Mouse (Mus musculus) heart, embryonic 11.5 days (tissue): Measurements from ENCODE around the gene Coq8b. TPM values are rescaled to one million over a fixed set of nuclear protein-coding genes. Genes with fewer than 3 reads are reported as not detected.

ENCODE experiments used
- ATAC-seq: fragments of 200-750 bp; cut with Nextera tagmentation; replicated peaks from 2 replicates; pipeline ENCODE4 v1.8.0; 2017; ENCODE audit warnings: moderate library complexity; ENCODE audit not compliant: insufficient number of reproducible peaks, low FRiP score, low TSS enrichment
- H3K27ac ChIP-seq: fragments of 300-500 bp; sonication (generic); 2 replicates; pipeline ENCODE4 v1.5.1; 2014; ENCODE audit warnings: mild to moderate bottlenecking, low read depth, low read length
- H3K27me3 ChIP-seq: fragments of 300-500 bp; sonication (generic); 2 replicates; pipeline ENCODE4 v1.6.1; 2014; ENCODE audit warnings: mild to moderate bottlenecking, low read length, mixed read lengths; ENCODE audit not compliant: control insufficient read depth, insufficient read depth
- H3K36me3 ChIP-seq: fragments of 300-500 bp; sonication (generic); 2 replicates; pipeline ENCODE4 v1.6.1; 2014; ENCODE audit warnings: mild to moderate bottlenecking, low read length, moderate library complexity, mixed read lengths; ENCODE audit not compliant: control insufficient read depth, insufficient read depth
- H3K4me1 ChIP-seq: fragments of 300-500 bp; sonication (generic); 2 replicates; pipeline ENCODE4 v1.6.1; 2014; ENCODE audit warnings: low read length; ENCODE audit not compliant: control insufficient read depth, insufficient read depth
- H3K4me2 ChIP-seq: fragments of 300-500 bp; sonication (generic); 2 replicates; pipeline ENCODE4 v1.6.1; 2014; ENCODE audit warnings: mild to moderate bottlenecking, moderate library complexity
- H3K4me3 ChIP-seq: fragments of 300-500 bp; sonication (generic); 2 replicates; pipeline ENCODE4 v1.5.1; 2014; ENCODE audit warnings: low read depth, low read length
- H3K9ac ChIP-seq: fragments of 300-500 bp; sonication (generic); 2 replicates; pipeline ENCODE4 v1.6.1; 2014; ENCODE audit warnings: mild to moderate bottlenecking, low read depth, low read length, moderate library complexity
- H3K9me3 ChIP-seq: fragments of 300-500 bp; sonication (generic); replicated peaks from 2 replicates; pipeline ENCODE4 v1.6.1; 2016; ENCODE audit warnings: low read length; ENCODE audit not compliant: control insufficient read depth
- WGBS: fragments of 180-500 bp; shearing (Covaris S2); extraction: QIAGEN DNeasy Blood & Tissue Kit; methylation state at CpG from one replicate; pipeline ENCODE4 v1.1.7; 2014; ENCODE audit not compliant: insufficient replicate concordance; 5-methylcytosine and 5-hydroxymethylcytosine counted together
- polyA plus RNA-seq: library from polyadenylated mRNA; unstranded; fragments of >200 nt; fragmentation: Nextera tagmentation; extraction: Ambion mirVana; gene quantifications from 2 replicates; pipeline ENCODE4 v1.2.1, GENCODE M21; 2014

Gene Coq8b
- polyA plus RNA-seq, 1 experiment from 2014 or later = 9.1 TPM

DNA sequence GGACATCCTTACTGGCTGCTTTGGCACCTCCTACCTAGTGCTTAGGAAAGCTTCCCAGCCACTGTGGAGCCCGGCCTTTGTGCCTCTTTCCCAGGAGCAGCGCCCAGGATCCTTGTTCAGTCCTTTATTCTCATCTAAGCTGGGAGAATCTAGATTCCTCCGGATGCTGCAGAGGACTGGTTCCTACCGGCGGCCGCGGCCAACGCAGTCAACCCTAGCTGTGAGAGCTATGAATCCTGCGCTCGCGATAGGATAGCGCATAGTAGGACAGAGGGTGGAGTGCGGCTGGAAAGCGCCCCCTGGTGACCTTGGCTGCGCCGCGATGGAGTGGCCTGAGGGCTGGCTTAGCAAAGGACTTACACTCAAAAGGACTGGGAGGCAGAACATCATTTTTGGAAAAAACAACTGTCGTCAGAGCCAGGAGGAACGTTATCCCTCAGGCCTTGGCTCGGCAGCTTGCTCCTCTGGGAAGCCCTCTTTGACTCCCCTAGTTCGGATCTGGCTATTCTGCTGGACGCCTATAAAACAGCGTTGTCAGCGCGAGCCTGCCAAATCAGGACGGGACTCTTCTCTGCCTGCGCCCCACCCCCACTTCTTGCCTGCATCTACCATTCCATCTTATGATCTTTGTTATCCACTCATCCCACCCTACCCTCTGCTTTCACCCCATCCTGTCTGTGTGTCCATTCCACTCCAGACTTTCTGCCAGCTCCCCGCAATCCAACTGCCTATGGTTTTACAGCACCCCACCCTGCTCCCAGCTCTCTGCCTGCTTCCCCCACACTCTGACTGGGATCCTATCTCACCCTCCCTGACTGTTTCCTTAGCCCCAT lies 52.3 kb downstream of the Coq8b start:
- no peaks in the 10 kb centered on the region; the same call in 1 of the 2 replicates for H3K36me3 ChIP-seq
- no peaks in the 10 kb centered on the region; the same call in 1 of the 2 replicates for H3K4me1 ChIP-seq
- WGBS = 1% methylated on average over 28 of the region's 28 CpGs
- H3K9ac ChIP-seq = peak overlapping the region; percentile 22; the same call in 1 of the 2 replicates
- H3K4me3 ChIP-seq = peak overlapping the region; percentile 14; the same call in 1 of the 2 replicates
- H3K27me3 ChIP-seq = peaks cover 5% of the 10 kb centered on the region
- 0 out of 2 replicates have a peak, but pooled peaks cover 2% of the 10 kb centered on the region for H3K9me3 ChIP-seq
- ATAC-seq = peak; percentile 67; the same call in 1 of the 2 replicates
- peak overlapping the region; percentile 17 for H3K4me2 ChIP-seq
- H3K27ac ChIP-seq = no peak overlapping the region

- Histone ChIP-seq H3K4me2 (peak overlapping the region; percentile 17), H3K27me3 (peaks cover 5% of the 10 kb centered on the region), H3K27ac (no peak overlapping the region), H3K4me1 (no peaks in the 10 kb centered on the region; the same call in 1 of the 2 replicates), H3K9me3 (peaks cover 5% of the 10 kb centered on the region; the same call in 1 of the 2 replicates), H3K4me3 (no peak overlapping the region), H3K36me3 (no peaks in the 10 kb centered on the region; the same call in 1 of the 2 replicates), H3K9ac (no peak overlapping the region)
- WGBS = 3% methylated on average over 8 of the region's 8 CpGs
- no peak; the same call in 1 of the 2 replicates for ATAC-seq
Measured at GRCm38 (mm10) chr7:27285698-27286066, 52.9 kb downstream of the Coq8b start.

DNA sequence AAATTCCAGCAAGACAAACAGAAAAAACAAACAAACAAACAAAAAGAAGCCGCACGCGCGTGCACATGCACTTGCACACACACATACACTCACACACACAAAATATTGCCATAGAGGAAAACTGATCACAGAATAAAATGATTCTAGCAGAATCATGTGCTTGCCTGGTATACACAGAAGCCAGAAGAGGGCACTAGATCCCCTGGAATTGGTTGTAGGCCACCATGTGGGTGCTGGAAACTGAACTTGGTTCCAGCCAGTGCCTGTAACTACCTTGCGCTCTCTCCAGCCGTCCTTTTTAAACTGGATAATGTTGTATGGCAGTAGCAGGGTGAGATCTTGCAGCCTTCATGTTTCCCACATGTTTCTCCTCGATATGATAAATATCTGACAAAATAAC lies 55.9 kb downstream of the Coq8b start:
- no peaks in the 10 kb centered on the region for H3K36me3 ChIP-seq
- no peak overlapping the region for H3K9ac ChIP-seq
- H3K4me1 ChIP-seq = no peaks in the 10 kb centered on the region; the same call in 1 of the 2 replicates
- H3K4me2 ChIP-seq = no peak overlapping the region
- H3K9me3 ChIP-seq = peaks cover 5% of the 10 kb centered on the region
- ATAC-seq = no peak
- WGBS = 85% methylated on average over 7 of the region's 7 CpGs
- peaks cover 5% of the 10 kb centered on the region for H3K27me3 ChIP-seq
- H3K4me3 ChIP-seq = no peak overlapping the region
- H3K27ac ChIP-seq = no peak overlapping the region

- Histone ChIP-seq H3K4me3 (no peak overlapping the region), H3K9ac (no peak overlapping the region), H3K4me1 (no peaks in the 10 kb centered on the region), H3K27ac (no peak overlapping the region), H3K27me3 (no peaks in the 10 kb centered on the region), H3K9me3 (peaks cover 5% of the 10 kb centered on the region), H3K36me3 (no peaks in the 10 kb centered on the region), H3K4me2 (no peak overlapping the region)
- 53% methylated on average over 2 of the region's 2 CpGs for WGBS
- no peak for ATAC-seq
Measured at GRCm38 (mm10) chr7:27290555-27290954, 57.7 kb downstream of the Coq8b start.

DNA sequence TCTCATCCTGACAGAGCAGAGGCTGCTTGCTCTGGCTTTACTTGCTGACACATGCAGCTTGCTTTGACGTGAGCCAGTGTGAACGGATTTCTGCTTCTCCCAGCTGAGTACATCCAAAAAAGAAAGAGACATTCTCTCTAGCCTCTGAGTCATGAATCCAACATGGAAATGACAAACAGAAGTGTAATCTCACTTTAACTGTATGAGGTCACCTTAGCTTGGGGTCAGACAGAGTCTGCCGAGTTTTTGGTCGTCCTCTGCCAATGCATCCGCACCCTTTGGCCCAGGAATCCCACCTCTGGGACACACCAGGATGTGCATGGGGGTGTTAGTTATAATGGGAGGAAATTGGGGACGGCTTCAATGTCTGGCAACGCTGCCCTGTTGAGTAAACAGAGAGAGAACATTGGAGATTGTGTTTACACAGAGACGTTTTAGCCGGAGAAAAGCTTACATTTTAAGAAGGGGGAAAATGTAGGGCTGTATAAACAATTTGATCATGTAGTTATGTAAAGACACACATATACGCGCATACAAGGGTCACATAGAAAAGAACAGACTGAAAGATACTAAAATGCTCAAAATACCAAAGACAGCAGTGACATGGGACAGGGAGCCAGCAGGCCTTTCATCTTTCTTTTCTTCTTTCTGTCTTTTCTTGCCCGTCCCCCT lies 59.1 kb downstream of the Coq8b start:
- Histone ChIP-seq H3K36me3 (no peaks in the 10 kb centered on the region), H3K9ac (no peak overlapping the region), H3K4me2 (no peak overlapping the region), H3K4me3 (no peak overlapping the region), H3K27ac (no peak overlapping the region), H3K27me3 (no peaks in the 10 kb centered on the region), H3K4me1 (no peaks in the 10 kb centered on the region), H3K9me3 (peaks cover 5% of the 10 kb centered on the region)
- 47% methylated on average over 12 of the region's 12 CpGs for WGBS
- ATAC-seq = no peak

GRCm38 (mm10) chr7:27295956-27296355 lies 63.1 kb downstream of the Coq8b start:
- H3K9ac ChIP-seq = no peak overlapping the region
- WGBS = 72% methylated on average over 4 of the region's 4 CpGs
- no peak overlapping the region for H3K4me3 ChIP-seq
- ATAC-seq = no peak
- no peak overlapping the region for H3K4me2 ChIP-seq
- H3K9me3 ChIP-seq = no peaks in the 10 kb centered on the region; the same call in 1 of the 2 replicates
- no peaks in the 10 kb centered on the region for H3K4me1 ChIP-seq
- no peak overlapping the region for H3K27ac ChIP-seq
- no peaks in the 10 kb centered on the region for H3K36me3 ChIP-seq
- H3K27me3 ChIP-seq = no peaks in the 10 kb centered on the region

DNA sequence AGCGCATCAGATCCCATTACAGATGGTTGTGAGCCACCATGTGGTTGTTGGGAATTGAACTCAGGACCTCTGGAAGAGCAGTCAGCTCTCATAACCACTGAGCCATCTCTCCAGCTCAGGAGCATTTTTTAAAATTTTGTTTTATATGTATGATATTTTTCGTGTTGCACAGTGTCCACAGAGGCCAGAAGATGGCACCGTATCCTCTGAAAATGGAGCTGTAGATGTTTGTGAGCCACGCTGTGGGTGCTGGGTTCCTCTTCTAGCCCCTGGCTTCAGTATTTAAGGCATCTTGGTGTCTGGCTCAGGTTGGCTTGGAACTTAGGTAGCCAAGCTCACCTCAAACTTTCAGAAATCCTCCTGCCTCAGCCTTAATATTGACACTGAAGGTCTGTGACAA lies 63.7 kb downstream of the Coq8b start:
- no peaks in the 10 kb centered on the region; the same call in 1 of the 2 replicates for H3K9me3 ChIP-seq
- WGBS = 85% methylated on average over 4 of the region's 4 CpGs
- no peak overlapping the region for H3K4me2 ChIP-seq
- no peaks in the 10 kb centered on the region for H3K27me3 ChIP-seq
- H3K27ac ChIP-seq = no peak overlapping the region
- no peak overlapping the region for H3K9ac ChIP-seq
- ATAC-seq = no peak
- no peaks in the 10 kb centered on the region for H3K36me3 ChIP-seq
- no peaks in the 10 kb centered on the region for H3K4me1 ChIP-seq
- H3K4me3 ChIP-seq = no peak overlapping the region

GRCm38 (mm10) chr7:27298033-27298610 lies 65.3 kb downstream of the Coq8b start:
- Histone ChIP-seq H3K9ac (no peak overlapping the region), H3K4me1 (no peaks in the 10 kb centered on the region), H3K4me2 (no peak overlapping the region), H3K4me3 (no peak overlapping the region), H3K27ac (no peak overlapping the region), H3K36me3 (no peaks in the 10 kb centered on the region), H3K9me3 (no peaks in the 10 kb centered on the region; the same call in 1 of the 2 replicates), H3K27me3 (no peaks in the 10 kb centered on the region)
- no peak for ATAC-seq
- WGBS = 77% methylated on average over 16 of the region's 16 CpGs
